Mouse (Mus musculus): ENCODE results near the gene Btnl6. TPM values are rescaled to one million over a fixed set of nuclear protein-coding genes. Genes with fewer than 3 reads are reported as not detected.
"Not testable (repeated sequence)": the region's sequence is repeated elsewhere in the genome, so short reads cannot be mapped to it uniquely, and the experiment has no call there.

Btnl6 gene
- polyA plus RNA-seq, 1 experiment from 2014 or later = not detected

DNA sequence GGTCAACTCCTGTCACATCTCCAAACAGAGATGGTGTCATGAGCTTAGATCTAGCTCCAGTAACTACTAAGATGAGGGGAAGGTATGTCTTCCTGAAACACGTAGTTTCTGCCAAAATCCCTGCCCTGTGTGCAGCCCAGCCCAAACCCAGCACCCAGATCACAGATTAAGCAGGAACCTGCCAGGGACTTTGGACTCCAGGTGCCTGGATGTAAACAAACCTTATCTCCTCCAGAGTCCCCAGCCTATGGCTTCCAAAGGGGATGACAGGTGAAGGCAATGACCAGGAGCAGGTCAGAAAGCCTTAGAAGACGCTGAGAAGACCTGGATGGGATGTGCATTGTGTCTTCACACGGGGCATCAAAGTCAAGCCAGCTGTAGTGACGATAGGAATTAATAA lies 19.4 kb downstream of the Btnl6 start:
- WGBS = 65% methylated on average over 4 of the region's 4 CpGs
- not testable (repeated sequence) for H3K4me3 ChIP-seq; H3K36me3 ChIP-seq; H3K4me1 ChIP-seq; H3K9ac ChIP-seq; H3K9me3 ChIP-seq; H3K4me2 ChIP-seq; H3K27me3 ChIP-seq (replicated peaks); H3K27ac ChIP-seq (replicated peaks); ATAC-seq (ENCODE audit: extremely low read depth, insufficient number of reproducible peaks, low FRiP score, low TSS enrichment)

DNA sequence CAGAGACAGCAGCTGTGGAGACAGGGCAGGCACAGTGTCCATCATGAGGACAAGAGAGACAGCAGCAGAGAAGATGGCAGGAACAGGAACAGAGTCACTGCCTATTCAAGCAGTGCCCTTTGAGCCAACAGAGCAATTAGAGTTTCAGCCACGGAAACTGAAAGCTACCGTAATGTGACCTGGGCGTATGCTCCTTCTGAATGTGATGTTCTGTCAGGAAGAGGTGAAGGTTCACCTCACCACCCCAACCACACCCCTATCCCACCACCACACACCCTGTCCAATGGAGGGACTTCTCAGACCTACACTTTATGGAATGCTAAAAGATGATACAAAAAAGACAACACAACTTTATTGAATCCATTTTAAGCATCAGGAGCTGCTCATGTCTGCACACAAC lies 19.8 kb downstream of the Btnl6 start:
- not testable (repeated sequence) for H3K36me3 ChIP-seq; H3K9ac ChIP-seq; H3K4me3 ChIP-seq; H3K4me2 ChIP-seq; H3K4me1 ChIP-seq; H3K9me3 ChIP-seq; ATAC-seq (ENCODE audit: extremely low read depth, insufficient number of reproducible peaks, low FRiP score, low TSS enrichment); H3K27ac ChIP-seq (replicated peaks); H3K27me3 ChIP-seq (replicated peaks)
- WGBS = 84% methylated on average over 3 of the region's 3 CpGs

DNA sequence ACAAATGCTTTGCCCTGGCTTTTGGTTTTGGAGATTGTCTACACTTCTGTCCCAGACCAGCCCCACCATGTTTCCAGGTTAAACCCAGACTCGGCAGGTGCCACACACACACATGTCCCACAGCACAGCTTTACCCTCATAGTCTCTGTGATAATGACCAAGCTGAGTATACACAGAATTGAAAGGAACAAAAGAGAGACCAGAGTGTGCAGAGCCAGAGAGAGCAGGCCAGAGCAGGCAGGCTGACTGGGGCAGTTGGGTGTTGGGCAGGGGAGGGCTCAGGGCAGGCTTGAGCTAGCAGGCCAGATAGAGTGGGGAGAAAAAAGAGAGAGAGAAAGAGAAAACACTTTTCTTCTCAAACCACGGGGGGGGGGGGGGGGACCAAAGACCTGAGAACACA lies 20.6 kb downstream of the Btnl6 start:
- ATAC-seq (ENCODE audit: extremely low read depth, insufficient number of reproducible peaks, low FRiP score, low TSS enrichment) = no peak
- Histone ChIP-seq H3K27me3 (replicated peaks) (no peaks in the 10 kb centered on the region), H3K36me3 (no peaks in the 10 kb centered on the region), H3K9ac (no peak overlapping the region), H3K9me3 (no peaks in the 10 kb centered on the region), H3K27ac (replicated peaks) (no peak overlapping the region), H3K4me3 (no peak overlapping the region), H3K4me1 (no peaks in the 10 kb centered on the region), H3K4me2 (no peak overlapping the region)
- 74% methylated on average over 1 of the region's 2 CpGs for WGBS

DNA sequence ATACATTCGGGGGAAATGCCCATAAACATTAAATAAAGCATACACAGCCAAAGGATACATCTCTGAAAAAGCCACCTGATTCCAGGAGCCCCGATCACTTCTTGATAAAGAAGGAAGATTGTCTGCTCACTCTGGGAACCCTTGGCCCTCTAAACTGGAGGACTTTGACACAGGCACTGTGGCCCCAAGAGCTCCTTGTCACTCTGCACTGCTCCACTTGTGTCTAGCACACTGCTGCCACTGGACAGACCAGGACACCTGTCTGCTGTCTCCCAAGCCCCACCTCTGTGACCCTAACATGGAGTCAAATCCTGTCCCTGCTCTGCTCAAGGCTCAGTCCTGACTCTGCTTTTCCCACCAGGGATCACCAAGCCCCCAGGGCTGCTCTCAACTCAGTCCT lies 22.0 kb downstream of the Btnl6 start:
- H3K4me1 ChIP-seq; H3K4me2 ChIP-seq; H3K36me3 ChIP-seq; ATAC-seq (ENCODE audit: extremely low read depth, insufficient number of reproducible peaks, low FRiP score, low TSS enrichment); H3K27me3 ChIP-seq (replicated peaks); H3K4me3 ChIP-seq; H3K9me3 ChIP-seq; H3K9ac ChIP-seq; H3K27ac ChIP-seq (replicated peaks): not testable (repeated sequence)
- WGBS = 67% methylated on average over 2 of the region's 2 CpGs

DNA sequence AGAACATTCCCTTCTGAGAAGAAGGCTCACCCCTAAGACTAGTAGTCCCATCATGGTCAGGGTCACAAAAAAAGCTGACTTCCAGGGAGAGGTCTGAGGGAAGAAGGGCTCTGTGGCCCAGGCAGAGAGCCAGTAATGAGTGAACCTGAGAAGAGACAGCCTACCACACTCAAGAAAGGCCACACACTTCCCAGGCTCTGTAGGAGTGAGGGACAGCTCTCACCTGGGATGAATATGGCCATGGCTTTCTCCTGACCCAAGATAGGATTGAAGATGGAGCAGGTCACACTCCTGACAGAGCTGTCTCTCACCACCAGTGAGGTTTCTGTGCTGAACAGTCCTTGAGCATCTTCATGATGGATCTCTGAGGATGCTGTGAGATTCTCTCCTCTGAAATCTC lies 24.4 kb downstream of the Btnl6 start:
- H3K4me2 ChIP-seq = no peak overlapping the region
- H3K4me3 ChIP-seq = no peak overlapping the region
- H3K27ac ChIP-seq (replicated peaks) = no peak overlapping the region
- H3K9me3 ChIP-seq = no peaks in the 10 kb centered on the region
- no peaks in the 10 kb centered on the region for H3K36me3 ChIP-seq
- ATAC-seq (ENCODE audit: extremely low read depth, insufficient number of reproducible peaks, low FRiP score, low TSS enrichment) = no peak
- no peak overlapping the region for H3K9ac ChIP-seq
- no peaks in the 10 kb centered on the region for H3K27me3 ChIP-seq (replicated peaks)
- H3K4me1 ChIP-seq = no peaks in the 10 kb centered on the region

DNA sequence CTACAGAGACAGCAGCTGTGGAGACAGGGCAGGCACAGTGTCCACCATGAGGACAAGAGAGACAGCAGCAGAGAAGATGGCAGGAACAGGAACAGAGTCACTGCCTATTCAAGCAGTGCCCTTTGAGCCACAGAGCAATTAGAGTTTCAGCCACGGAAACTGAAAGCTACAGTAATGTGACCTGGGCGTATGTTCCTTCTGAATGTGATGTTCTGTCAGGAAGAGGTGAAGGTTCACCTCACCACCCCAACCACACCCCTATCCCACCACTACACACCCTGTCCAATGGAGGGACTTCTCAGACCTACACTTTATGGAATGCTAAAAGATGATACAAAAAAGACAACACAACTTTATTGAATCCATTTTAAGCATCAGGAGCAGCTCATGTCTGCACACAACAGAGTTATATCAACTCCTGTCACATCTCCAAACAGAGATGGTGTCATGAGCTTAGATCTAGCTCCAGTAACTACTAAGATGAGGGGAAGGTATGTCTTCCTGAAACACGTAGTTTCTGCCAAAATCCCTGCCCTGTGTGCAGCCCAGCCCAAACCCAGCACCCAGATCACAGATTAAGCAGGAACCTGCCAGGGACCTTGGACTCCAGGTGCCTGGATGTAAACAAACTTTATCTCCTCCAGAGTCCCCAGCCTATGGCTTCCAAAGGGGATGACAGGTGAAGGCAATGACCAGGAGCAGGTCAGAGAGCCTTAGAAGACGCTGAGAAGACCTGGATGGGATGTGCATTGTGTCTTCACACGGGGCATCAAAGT lies 39.7 kb downstream of the Btnl6 start, which contains the start of gene Btnl4:
Gene Btnl4, minus strand, starts transcription at position 81 of the 776 bp plus-strand sequence.
- H3K4me3 ChIP-seq; ATAC-seq (ENCODE audit: extremely low read depth, insufficient number of reproducible peaks, low FRiP score, low TSS enrichment); H3K9me3 ChIP-seq; H3K4me1 ChIP-seq; H3K9ac ChIP-seq; H3K27ac ChIP-seq (replicated peaks); H3K36me3 ChIP-seq; H3K4me2 ChIP-seq: not testable (repeated sequence)
- WGBS = 62% methylated on average over 5 of the region's 5 CpGs
- H3K27me3 ChIP-seq (replicated peaks) = peaks cover 11% of the 10 kb centered on the region; the same call in 1 of the 2 replicates

DNA sequence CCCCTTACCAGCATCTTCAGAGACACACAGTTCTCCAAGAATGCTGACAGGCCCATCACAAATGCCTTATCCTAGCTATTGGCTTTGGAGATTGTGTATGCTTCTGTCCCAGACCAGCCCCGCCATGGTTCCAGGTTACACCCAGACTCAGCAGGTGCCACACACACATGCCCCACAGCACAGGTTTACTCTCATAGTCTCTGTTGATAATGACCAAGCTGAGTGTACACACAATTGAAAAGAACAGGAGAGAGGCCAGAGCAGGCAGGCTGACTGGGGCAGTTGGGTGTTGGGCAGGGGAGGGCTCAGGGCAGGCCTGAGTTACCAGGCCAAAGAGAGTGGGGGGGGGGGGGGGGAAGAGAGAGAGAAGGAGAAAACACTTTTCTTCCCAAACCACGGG lies 40.7 kb downstream of the Btnl6 start:
- Histone ChIP-seq H3K9ac (no peak overlapping the region), H3K4me2 (no peak overlapping the region), H3K4me3 (no peak overlapping the region), H3K27me3 (replicated peaks) (peaks cover 16% of the 10 kb centered on the region; the same call in 1 of the 2 replicates), H3K9me3 (no peaks in the 10 kb centered on the region), H3K27ac (replicated peaks) (no peak overlapping the region), H3K4me1 (no peaks in the 10 kb centered on the region), H3K36me3 (no peaks in the 10 kb centered on the region)
- no peak for ATAC-seq (ENCODE audit: extremely low read depth, insufficient number of reproducible peaks, low FRiP score, low TSS enrichment)
- WGBS = 73% methylated on average over 1 of the region's 2 CpGs

DNA sequence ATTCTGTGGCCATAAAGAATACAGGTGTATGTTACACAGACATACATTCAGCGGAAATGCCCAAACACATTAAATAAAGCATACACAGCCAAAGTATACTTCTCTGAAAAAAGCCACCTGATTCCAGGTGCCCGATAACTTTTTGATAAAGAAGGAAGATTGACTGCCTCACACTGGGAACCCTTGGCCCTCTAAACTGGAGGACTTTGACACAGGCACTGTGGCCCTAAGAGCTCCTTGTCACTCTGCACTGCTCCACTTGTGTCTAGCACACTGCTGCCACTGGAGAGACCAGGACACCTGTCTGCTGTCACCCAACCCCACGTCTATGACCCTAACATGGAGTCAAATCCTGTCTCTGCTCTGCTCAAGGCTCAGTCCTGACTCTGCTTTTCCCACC lies 42.1 kb downstream of the Btnl6 start:
- Histone ChIP-seq H3K4me1 (no peaks in the 10 kb centered on the region), H3K27ac (replicated peaks) (no peak overlapping the region), H3K4me2 (no peak overlapping the region), H3K27me3 (replicated peaks) (peaks cover 16% of the 10 kb centered on the region; the same call in 1 of the 2 replicates), H3K9ac (no peak overlapping the region), H3K4me3 (no peak overlapping the region), H3K36me3 (no peaks in the 10 kb centered on the region), H3K9me3 (no peaks in the 10 kb centered on the region)
- ATAC-seq (ENCODE audit: extremely low read depth, insufficient number of reproducible peaks, low FRiP score, low TSS enrichment) = no peak
- 65% methylated on average over 3 of the region's 3 CpGs for WGBS

DNA sequence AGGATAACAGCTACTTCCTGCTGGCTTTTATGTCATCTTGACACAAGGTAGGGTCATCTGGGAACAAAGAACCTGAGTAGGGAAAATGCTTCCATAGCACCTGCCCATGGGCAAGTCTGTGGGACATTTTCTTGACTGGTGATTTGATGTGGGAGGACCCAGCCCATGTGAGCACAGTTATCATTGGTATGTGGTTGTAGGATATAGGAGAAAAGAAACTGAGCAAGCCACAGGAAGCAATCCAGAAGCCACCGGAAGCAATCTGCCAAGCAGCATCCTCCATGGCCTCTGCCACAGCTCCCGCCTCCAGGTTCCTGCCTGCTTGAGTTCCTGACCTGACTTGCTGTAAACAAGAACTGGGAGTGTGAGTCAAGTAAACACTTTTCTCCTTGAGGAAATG lies 46.7 kb downstream of the Btnl6 start:
- Histone ChIP-seq H3K36me3 (no peaks in the 10 kb centered on the region), H3K27me3 (replicated peaks) (peaks cover 16% of the 10 kb centered on the region; the same call in 1 of the 2 replicates), H3K9ac (no peak overlapping the region), H3K4me2 (no peak overlapping the region), H3K9me3 (no peaks in the 10 kb centered on the region), H3K27ac (replicated peaks) (no peak overlapping the region), H3K4me3 (no peak overlapping the region), H3K4me1 (no peaks in the 10 kb centered on the region)
- no peak for ATAC-seq (ENCODE audit: extremely low read depth, insufficient number of reproducible peaks, low FRiP score, low TSS enrichment)
- WGBS = 59% methylated on average over 2 of the region's 2 CpGs

DNA sequence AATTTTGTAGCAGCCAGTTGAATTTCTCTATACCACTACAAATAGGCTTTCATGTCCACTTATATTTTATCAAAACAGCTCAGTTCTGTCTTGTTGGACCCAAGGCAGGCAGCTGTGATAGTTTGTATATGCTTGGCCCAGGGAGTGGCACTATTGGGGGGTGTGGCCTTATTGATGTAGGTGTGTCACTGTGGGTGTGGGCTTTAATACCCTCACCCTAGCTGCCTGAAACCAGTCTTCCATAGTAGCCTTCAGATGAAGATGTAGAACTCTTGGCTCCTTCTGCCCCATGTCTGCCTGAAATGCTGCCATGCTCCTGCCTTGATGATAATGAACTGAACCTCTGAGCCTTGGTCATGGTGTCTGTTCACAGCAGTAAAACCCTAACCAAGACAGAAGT lies 51.2 kb downstream of the Btnl6 start:
- not testable (repeated sequence) for ATAC-seq (ENCODE audit: extremely low read depth, insufficient number of reproducible peaks, low FRiP score, low TSS enrichment); H3K36me3 ChIP-seq; H3K4me1 ChIP-seq; H3K9me3 ChIP-seq; H3K27ac ChIP-seq (replicated peaks); H3K9ac ChIP-seq; H3K4me3 ChIP-seq; H3K27me3 ChIP-seq (replicated peaks); H3K4me2 ChIP-seq

DNA sequence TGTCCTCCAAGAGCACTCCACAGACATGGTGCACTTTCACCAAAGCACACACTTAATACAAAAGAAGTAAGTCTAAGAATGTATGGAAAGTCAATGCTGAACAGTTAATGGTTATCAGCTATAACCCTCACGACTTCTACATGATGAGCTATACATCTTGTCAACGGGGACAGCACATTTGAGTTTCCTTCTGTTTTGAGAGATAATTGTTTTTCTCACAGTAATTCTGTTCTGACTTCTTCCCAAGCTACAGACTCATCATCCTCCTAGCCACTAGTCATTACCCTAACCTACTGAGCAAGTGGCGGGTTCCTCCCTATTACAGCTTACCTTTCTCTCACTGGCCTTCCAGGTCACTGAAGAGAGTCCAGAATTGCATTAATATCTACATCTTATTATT lies 57.9 kb downstream of the Btnl6 start:
- Histone ChIP-seq H3K27ac (replicated peaks) (no peak overlapping the region), H3K27me3 (replicated peaks) (peaks cover 5% of the 10 kb centered on the region; the same call in 1 of the 2 replicates), H3K9ac (no peak overlapping the region), H3K36me3 (no peaks in the 10 kb centered on the region), H3K4me3 (no peak overlapping the region), H3K9me3 (no peaks in the 10 kb centered on the region), H3K4me1 (no peaks in the 10 kb centered on the region), H3K4me2 (no peak overlapping the region)
- ATAC-seq (ENCODE audit: extremely low read depth, insufficient number of reproducible peaks, low FRiP score, low TSS enrichment) = no peak
- WGBS = 70% methylated on average over 3 of the region's 3 CpGs
